Mouse (Mus musculus): ENCODE results near the gene Prune1.

DNA sequence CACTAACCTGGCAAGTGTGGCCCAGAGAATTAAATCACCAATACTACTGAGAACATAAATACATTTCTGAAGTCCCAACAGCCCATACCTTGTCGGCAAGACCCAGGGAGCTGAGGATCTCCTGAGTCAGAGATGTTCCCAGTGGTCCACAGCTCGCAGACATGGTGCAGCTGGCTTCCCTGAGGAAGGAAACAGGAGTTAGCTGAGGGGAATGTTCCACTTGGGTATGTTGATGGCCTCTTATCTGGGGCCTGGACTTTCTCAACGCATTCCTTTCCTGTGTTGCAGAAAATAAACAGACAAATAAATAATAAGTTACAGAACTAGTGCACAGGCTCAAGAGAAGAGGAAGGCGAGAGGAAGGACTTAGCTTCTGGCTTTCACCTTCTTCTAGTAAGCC is 24.4 kb upstream of the Prune1 start:
- TF ChIP-seq CTCF (IDR thresholded peaks at IDR 0.05): no peak
- TF ChIP-seq EP300 (IDR thresholded peaks at IDR 0.05): no peak

Measured in lung, postnatal 0 days (tissue).